Mouse (Mus musculus) CH12.LX (cell line): ENCODE data around the gene Grm5. TPM values are rescaled to one million over a fixed set of nuclear protein-coding genes. Genes with fewer than 3 reads are reported as not detected.

Experiments used
- DNase-seq: peaks from one replicate; pipeline ENCODE4 v3.0.0-alpha.2; 2013; ENCODE audit errors: extremely low read depth
- H3K27ac ChIP-seq: 2 replicates; pipeline ENCODE4 v1.5.1; 2012; ENCODE audit warnings: low read depth, mild to moderate bottlenecking, control low read depth, moderate library complexity; ENCODE audit not compliant: insufficient read depth
- H3K27me3 ChIP-seq: replicated peaks from 2 replicates; pipeline ENCODE3; 2012; ENCODE audit warnings: inconsistent platforms
- H3K36me3 ChIP-seq, 2 experiments: replicated peaks in 1 of 2; 2 replicates each; pipeline versions ENCODE3 to v1.6.1; 2012; ENCODE audit warnings: inconsistent platforms in 1 of 2, low read length in 1 of 2, mild to moderate bottlenecking in 1 of 2, mixed read lengths in 1 of 2, moderate library complexity in 1 of 2; ENCODE audit not compliant: control insufficient read depth in 1 of 2, insufficient read depth in 1 of 2
- H3K4me1 ChIP-seq, 2 experiments: 2 replicates each; pipeline ENCODE4 v1.6.1; 2012; ENCODE audit warnings: inconsistent platforms in 1 of 2, moderate library complexity in 1 of 2; ENCODE audit not compliant: insufficient read depth in 2 of 2, control insufficient read depth in 1 of 2
- H3K4me2 ChIP-seq: 2 replicates; pipeline ENCODE4 v1.6.1; 2012; ENCODE audit warnings: low read depth, mild to moderate bottlenecking, control low read depth; ENCODE audit not compliant: poor library complexity, insufficient read depth, severe bottlenecking
- H3K4me3 ChIP-seq, 3 experiments: fragments of 150-350 bp in 1 of 3; sonication (generic) in 1 of 3; replicated peaks in 1 of 3; 2 replicates each; pipeline versions ENCODE3 to v1.5.1; 2011 to 2012; ENCODE audit warnings: low read depth in 2 of 3, low read length in 2 of 3, mild to moderate bottlenecking in 2 of 3, moderate library complexity in 2 of 3, control low read depth in 1 of 3, improper control_type of control experiment in 1 of 3, inconsistent platforms in 1 of 3, mixed read lengths in 1 of 3; ENCODE audit not compliant: poor library complexity in 1 of 3
- H3K79me2 ChIP-seq: replicated peaks from 2 replicates; pipeline ENCODE4 v1.6.1; 2012; ENCODE audit warnings: mild to moderate bottlenecking, moderate library complexity; ENCODE audit not compliant: control insufficient read depth, poor library complexity, insufficient read depth, severe bottlenecking; ENCODE audit errors: extremely low read depth
- H3K9ac ChIP-seq: 2 replicates; pipeline ENCODE4 v1.6.1; 2012; ENCODE audit warnings: low read depth, mild to moderate bottlenecking, control low read depth, moderate library complexity; ENCODE audit not compliant: insufficient read depth
- H3K9me3 ChIP-seq: replicated peaks from 2 replicates; pipeline ENCODE3; 2012; ENCODE audit warnings: low read length, inconsistent platforms, mixed read lengths
- CHD1 ChIP-seq: IDR thresholded peaks from 2 replicates; pipeline ENCODE4 v1.6.1; 2012; ENCODE audit warnings: low read depth, low read length, improper control_type of control experiment, inconsistent platforms
- CHD2 ChIP-seq: IDR thresholded peaks from 2 replicates; pipeline ENCODE4 v1.6.1; 2011; ENCODE audit warnings: low read length, improper control_type of control experiment
- CTCF ChIP-seq, 2 experiments: IDR thresholded peaks in 1 of 2; conservative IDR thresholded peaks in 1 of 2; 2 replicates each; pipeline ENCODE4 v1.5.1; 2011 to 2012; ENCODE audit warnings: low read depth in 2 of 2, low read length in 2 of 2, improper control_type of control experiment in 1 of 2, inconsistent platforms in 1 of 2, mild to moderate bottlenecking in 1 of 2, moderate library complexity in 1 of 2
- E2F4 ChIP-seq: IDR thresholded peaks from 2 replicates; pipeline ENCODE4 v1.6.1; 2011; ENCODE audit warnings: low read depth, low read length, improper control_type of control experiment; ENCODE audit not compliant: insufficient replicate concordance
- EP300 ChIP-seq: IDR thresholded peaks from 2 replicates; pipeline ENCODE4 v1.6.1; 2011; ENCODE audit warnings: low read length, improper control_type of control experiment
- ETS1 ChIP-seq: conservative IDR thresholded peaks from 2 replicates; pipeline ENCODE4 v1.6.1; 2012; ENCODE audit warnings: low read depth, mild to moderate bottlenecking, inconsistent platforms, low read length, improper control_type of control experiment, moderate library complexity
- GABPA ChIP-seq: IDR thresholded peaks from 2 replicates; pipeline ENCODE4 v1.6.1; 2012; ENCODE audit warnings: low read depth, low read length, improper control_type of control experiment, inconsistent platforms; ENCODE audit not compliant: insufficient replicate concordance
- IRF4 ChIP-seq: IDR thresholded peaks from 2 replicates; pipeline ENCODE4 v1.6.1; 2014; ENCODE audit warnings: low read depth, mild to moderate bottlenecking, inconsistent platforms, low read length, improper control_type of control experiment
- JUND ChIP-seq: conservative IDR thresholded peaks from 2 replicates; pipeline ENCODE4 v1.6.1; 2011; ENCODE audit warnings: low read depth, low read length, improper control_type of control experiment
- KAT2A ChIP-seq: IDR thresholded peaks from 2 replicates; pipeline ENCODE4 v1.6.1; 2012; ENCODE audit warnings: low read length, improper control_type of control experiment, inconsistent platforms; ENCODE audit not compliant: insufficient replicate concordance
- MAX ChIP-seq: IDR thresholded peaks from 2 replicates; pipeline ENCODE4 v1.6.1; 2011; ENCODE audit warnings: low read length, improper control_type of control experiment
- MAZ ChIP-seq: IDR thresholded peaks from 2 replicates; pipeline ENCODE4 v1.6.1; 2012; ENCODE audit warnings: low read depth, mild to moderate bottlenecking, inconsistent platforms, low read length, improper control_type of control experiment, moderate library complexity
- MYC ChIP-seq: IDR thresholded peaks from 2 replicates; pipeline ENCODE4 v1.6.1; 2011; ENCODE audit warnings: low read depth, mild to moderate bottlenecking, improper control_type of control experiment, low read length
- NELFE ChIP-seq: IDR thresholded peaks from 2 replicates; pipeline ENCODE4 v1.6.1; 2011; ENCODE audit warnings: low read depth, low read length, improper control_type of control experiment
- NRF1 ChIP-seq: IDR thresholded peaks from 2 replicates; pipeline ENCODE4 v1.6.1; 2014; ENCODE audit warnings: low read depth, mild to moderate bottlenecking, inconsistent platforms, low read length, improper control_type of control experiment, moderate library complexity
- PAX5 ChIP-seq: IDR thresholded peaks from 2 replicates; pipeline ENCODE4 v1.6.1; 2012; ENCODE audit warnings: low read length, inconsistent platforms, mixed read lengths
- POLR2AphosphoS2 ChIP-seq: IDR thresholded peaks from 2 replicates; pipeline ENCODE4 v1.6.1; 2011; ENCODE audit warnings: low read depth, low read length, improper control_type of control experiment
- RAD21 ChIP-seq: IDR thresholded peaks from 2 replicates; pipeline ENCODE4 v1.6.1; 2011; ENCODE audit warnings: low read depth, mild to moderate bottlenecking, low read length, improper control_type of control experiment, moderate library complexity
- RCOR1 ChIP-seq: conservative IDR thresholded peaks from 2 replicates; pipeline ENCODE4 v1.6.1; 2012; ENCODE audit warnings: low read depth, mild to moderate bottlenecking, inconsistent platforms, low read length, improper control_type of control experiment
- SMC3 ChIP-seq: IDR thresholded peaks from 2 replicates; pipeline ENCODE4 v1.6.1; 2011; ENCODE audit warnings: low read depth, low read length, improper control_type of control experiment
- TBP ChIP-seq: conservative IDR thresholded peaks from 2 replicates; pipeline ENCODE4 v1.6.1; 2011; ENCODE audit warnings: low read depth, low read length, improper control_type of control experiment
- TCF12 ChIP-seq: IDR thresholded peaks from 2 replicates; pipeline ENCODE4 v1.6.1; 2014; ENCODE audit warnings: low read depth, mild to moderate bottlenecking, inconsistent platforms, low read length, improper control_type of control experiment
- USF2 ChIP-seq: conservative IDR thresholded peaks from 2 replicates; pipeline ENCODE4 v1.6.1; 2011; ENCODE audit warnings: low read depth, low read length, improper control_type of control experiment
- ZC3H11A ChIP-seq: IDR thresholded peaks from 2 replicates; pipeline ENCODE4 v1.6.1; 2012; ENCODE audit warnings: low read depth, mild to moderate bottlenecking, inconsistent platforms, low read length, improper control_type of control experiment
- ZMIZ1 ChIP-seq: IDR thresholded peaks from 2 replicates; pipeline ENCODE4 v1.6.1; 2012; ENCODE audit warnings: low read depth, mild to moderate bottlenecking, inconsistent platforms, low read length, improper control_type of control experiment
- dilution Hi-C: fragments of 300-500 bp; cut with MboI; formaldehyde crosslinking; loops from 2 replicates; pipeline ENCODE4 v1.14.3; 2020; ENCODE audit warnings: low sequenced_read_pairs; ENCODE audit not compliant: extremely low pct_unique_long_range_greater_than_20kb, extremely low pct_ligation_motif_present
- in situ Hi-C: fragments of 300-500 bp; cut with MboI; formaldehyde crosslinking; loops from 3 replicates; pipeline ENCODE4 v1.14.3; 2019; ENCODE audit warnings: low sequenced_read_pairs, low pct_ligation_motif_present, low pct_unique_long_range_greater_than_20kb, mixed read lengths
- polyA plus RNA-seq: library from polyadenylated mRNA; unstranded; fragments of >175 nt; gene quantifications from 2 replicates; pipeline ENCODE4 v1.2.1, GENCODE M21; 2012; ENCODE audit warnings: low read depth; ENCODE audit not compliant: insufficient read length
- total RNA-seq, 2 experiments: library from RNA; depleted of rRNA; stranded (reverse); fragments of 300-350 nt in 1 of 2; fragments of >200 nt in 1 of 2; gene quantifications; 2 replicates each; pipeline ENCODE4 v1.2.3; 2012 to 2014

The Grm5 gene
- total and polyA plus RNA-seq, 3 experiments: 0.03 TPM; not detected in 2

DNA sequence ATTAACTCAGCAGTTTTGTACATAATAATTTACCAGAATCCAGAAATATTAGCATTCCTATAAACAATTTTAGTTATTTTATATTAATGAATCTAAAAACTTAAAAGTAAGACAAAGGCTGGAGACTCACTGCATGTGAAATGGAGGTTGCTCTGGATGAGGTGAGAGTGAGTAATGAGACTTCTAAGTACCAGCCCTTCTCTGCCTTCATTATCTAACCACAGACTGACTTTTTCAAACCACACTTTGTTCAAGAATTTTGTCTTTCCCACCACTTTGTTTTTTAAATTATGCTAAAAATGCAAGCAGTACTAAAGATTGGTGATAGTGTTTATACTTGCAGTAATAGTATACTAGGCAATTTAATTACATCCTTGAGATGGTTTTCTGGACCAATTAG, 259.5 kb downstream of the Grm5 start:
- dilution Hi-C loops: no loop called here
- no peak for DNase-seq
- Histone ChIP-seq H3K79me2 (no peaks in the 10 kb centered on the region), H3K36me3 (no peaks in the 10 kb centered on the region), H3K27me3 (no peaks in the 10 kb centered on the region), H3K4me3 (no peak overlapping the region), H3K27ac (no peak overlapping the region), H3K4me1 (peaks cover 0 to 7% of the 10 kb centered on the region in 2 experiments; a peak in 2 of 4 replicates), H3K9ac (no peak overlapping the region), H3K9me3 (no peaks in the 10 kb centered on the region), H3K4me2 (no peak overlapping the region)
- TF ChIP-seq MAZ (no peak), JUND (no peak), CHD2 (no peak), CTCF (conservative IDR thresholded peaks at IDR 0.05 in 1 of 2, IDR thresholded peaks at IDR 0.05 in 1 of 2; ENCODE audit: low read depth in 2 of 2, low read length in 2 of 2) (no peak), GABPA (no peak), TBP (no peak), CHD1 (no peak), KAT2A (no peak), PAX5 (no peak), NELFE (no peak), SMC3 (no peak), ZC3H11A (no peak), IRF4 (no peak), ETS1 (no peak)
- in situ Hi-C loops: no loop called here

- TF ChIP-seq EP300: no peak
- in situ Hi-C loops: no loop called here
- H3K9ac ChIP-seq: no peak overlapping the region
- no peaks in the 10 kb centered on the region for H3K27me3 ChIP-seq
- H3K9me3 ChIP-seq: no peaks in the 10 kb centered on the region
- H3K4me3 ChIP-seq: no peak overlapping the region
- peaks cover 0 to 7% of the 10 kb centered on the region in 2 experiments; a peak in 2 of 4 replicates for H3K4me1 ChIP-seq
- H3K36me3 ChIP-seq: no peaks in the 10 kb centered on the region
- H3K27ac ChIP-seq: no peak overlapping the region
- dilution Hi-C loops: no loop called here
- no peaks in the 10 kb centered on the region for H3K79me2 ChIP-seq
- no peak overlapping the region for H3K4me2 ChIP-seq
- no peak for DNase-seq
These were observed 262.1 kb downstream of the Grm5 start for GRCm38 (mm10) chr7:87846082-87846481.

DNA sequence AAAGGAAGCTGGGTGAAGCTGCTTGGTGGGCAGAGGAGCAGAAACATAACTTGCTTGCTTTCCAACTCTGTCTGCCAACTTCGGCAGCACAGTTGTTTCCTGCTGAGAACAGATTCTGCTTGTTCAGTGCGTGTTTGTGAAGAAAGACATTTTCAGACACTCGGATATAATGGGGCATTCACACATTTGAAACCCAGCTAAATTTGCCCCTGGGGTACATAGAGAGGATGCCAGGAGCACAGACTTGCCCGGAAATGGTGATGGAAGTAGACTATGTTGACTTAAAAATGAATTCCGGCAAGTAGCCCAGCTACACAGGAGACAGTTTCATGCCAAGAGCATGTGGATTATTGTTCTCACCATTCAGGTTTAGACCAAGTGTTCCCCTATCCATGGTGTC, 342.0 kb downstream of the Grm5 start:
- no peaks in the 10 kb centered on the region for H3K9me3 ChIP-seq
- no peak overlapping the region for H3K4me3 ChIP-seq
- no peak overlapping the region for H3K9ac ChIP-seq
- no peak overlapping the region for H3K27ac ChIP-seq
- dilution Hi-C loops: no loop called here
- H3K4me2 ChIP-seq: peak overlapping the region; percentile 29
- H3K36me3 ChIP-seq: no peaks in the 10 kb centered on the region
- DNase-seq: no peak
- no peaks in the 10 kb centered on the region for H3K4me1 ChIP-seq
- in situ Hi-C loops: no loop called here
- no peaks in the 10 kb centered on the region for H3K27me3 ChIP-seq
- TF ChIP-seq USF2 (no peak), GABPA (no peak), NELFE (no peak), TCF12 (no peak), NRF1 (no peak), ZC3H11A (no peak), MYC (no peak), KAT2A (no peak), RAD21 (no peak), TBP (no peak), E2F4 (no peak), CHD2 (no peak), POLR2AphosphoS2 (no peak), ZMIZ1 (no peak), RCOR1 (no peak), MAX (no peak)
- TF ChIP-seq, all 38 proteins: peak for 0
- no peaks in the 10 kb centered on the region for H3K79me2 ChIP-seq
